In the genomic region with DNA sequence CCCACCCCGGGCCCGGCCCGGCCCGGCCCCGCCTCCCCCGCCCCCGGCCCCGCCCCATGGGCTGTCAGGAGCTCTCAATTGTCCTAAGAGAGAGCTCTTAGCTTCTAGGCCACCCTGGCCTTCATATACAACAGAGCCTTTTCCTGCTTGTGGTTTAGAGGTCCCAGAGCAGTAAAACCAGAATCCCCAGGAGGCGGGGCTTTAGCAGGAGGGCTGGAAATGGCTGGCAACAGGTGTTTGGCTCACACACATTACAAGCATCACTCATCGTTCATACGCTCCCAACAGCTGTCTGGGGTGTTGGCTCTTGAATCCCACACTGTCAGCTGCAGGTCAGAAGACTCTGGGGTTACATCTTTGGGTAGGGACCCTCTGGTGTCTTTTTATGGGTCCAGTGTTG, we compare ENCODE assay signal across 7 mouse cellular contexts. TPM values are rescaled to one million over a fixed set of nuclear protein-coding genes. Genes with fewer than 3 reads are reported as not detected.
DNase-seq lines count a peak whose midpoint lies in the region; ATAC-seq lines count a peak whose summit lies in the region.

No protein-coding gene starts in this region.

- 13% methylated on average over 11 of the region's 11 CpGs for WGBS in midbrain, embryonic 10.5 days
- 23% methylated on average over 6 of the region's 11 CpGs for WGBS in midbrain, embryonic 16.5 days
- WGBS in forebrain, embryonic 14.5 days: 10% methylated on average over 9 of the region's 11 CpGs
- WGBS in liver, embryonic 15.5 days (ENCODE audit: insufficient replicate concordance): 7% methylated on average over 10 of the region's 11 CpGs

- H3K4me2 ChIP-seq in midbrain, embryonic 16.5 days (ENCODE audit: low read length): no peak overlapping the region
- no peak overlapping the region; the same call in 1 of the 2 replicates for H3K4me2 ChIP-seq in forebrain, embryonic 14.5 days (ENCODE audit: low read length)
- H3K4me2 ChIP-seq in liver, embryonic 15.5 days: peak overlapping the region; percentile 36

- H3K9me3 ChIP-seq in midbrain, embryonic 10.5 days (replicated peaks): no peaks in the 10 kb centered on the region
- H3K9me3 ChIP-seq in midbrain, embryonic 16.5 days (replicated peaks; ENCODE audit: control insufficient read depth, low read length, poor library complexity, severe bottlenecking): no peaks in the 10 kb centered on the region
- H3K9me3 ChIP-seq in forebrain, embryonic 14.5 days (replicated peaks; ENCODE audit: control insufficient read depth, low read length): no peaks in the 10 kb centered on the region
- H3K9me3 ChIP-seq in liver, embryonic 15.5 days (replicated peaks): no peaks in the 10 kb centered on the region

- H3K4me1 ChIP-seq in midbrain, embryonic 10.5 days: peaks cover 16% of the 10 kb centered on the region
- H3K4me1 ChIP-seq in midbrain, embryonic 16.5 days (ENCODE audit: control insufficient read depth, insufficient read depth, low read length): peaks cover 4% of the 10 kb centered on the region
- H3K4me1 ChIP-seq in forebrain, embryonic 14.5 days (ENCODE audit: control insufficient read depth, insufficient read depth, low read length): no peaks in the 10 kb centered on the region
- H3K4me1 ChIP-seq in liver, embryonic 15.5 days (replicated peaks): peaks cover 17% of the 10 kb centered on the region; the same call in 1 of the 2 replicates

- H3K4me3 ChIP-seq in midbrain, embryonic 10.5 days: peak overlapping the region; percentile 37
- no peak overlapping the region for H3K4me3 ChIP-seq in midbrain, embryonic 16.5 days (ENCODE audit: low read depth, low read length)
- no peak overlapping the region for H3K4me3 ChIP-seq in forebrain, embryonic 14.5 days (ENCODE audit: low read depth, low read length)
- no peak overlapping the region for H3K4me3 ChIP-seq in liver, embryonic 15.5 days (replicated peaks)

- no peak overlapping the region for H3K27ac ChIP-seq in midbrain, embryonic 10.5 days (replicated peaks)
- no peak overlapping the region for H3K27ac ChIP-seq in midbrain, embryonic 16.5 days (ENCODE audit: low read length)
- H3K27ac ChIP-seq in forebrain, embryonic 14.5 days (ENCODE audit: low read depth, low read length): no peak overlapping the region
- no peak overlapping the region for H3K27ac ChIP-seq in liver, embryonic 15.5 days (replicated peaks)

- ATAC-seq in midbrain, embryonic 16.5 days: no peak
- ATAC-seq in forebrain, embryonic 14.5 days: peak; percentile 57; the same call in 1 of the 2 replicates
- ATAC-seq in liver, embryonic 15.5 days (ENCODE audit: insufficient read depth): peak; percentile 44; the same call in 1 of the 2 replicates

- H3K27me3 ChIP-seq in midbrain, embryonic 10.5 days (ENCODE audit: low read depth, poor library complexity, severe bottlenecking): peaks cover 2% of the 10 kb centered on the region; the same call in 1 of the 2 replicates
- no peaks in the 10 kb centered on the region for H3K27me3 ChIP-seq in midbrain, embryonic 16.5 days (ENCODE audit: control insufficient read depth, insufficient read depth, low read depth, low read length)
- no peaks in the 10 kb centered on the region for H3K27me3 ChIP-seq in forebrain, embryonic 14.5 days (replicated peaks; ENCODE audit: control insufficient read depth, insufficient read depth, low read length)
- H3K27me3 ChIP-seq in liver, embryonic 15.5 days: 0 out of 2 replicates have a peak, but pooled peaks cover under 1% of the 10 kb centered on the region

- no peaks in the 10 kb centered on the region for H3K36me3 ChIP-seq in midbrain, embryonic 10.5 days
- no peaks in the 10 kb centered on the region for H3K36me3 ChIP-seq in midbrain, embryonic 16.5 days (ENCODE audit: control insufficient read depth, insufficient read depth, low read length)
- H3K36me3 ChIP-seq in forebrain, embryonic 14.5 days (ENCODE audit: control insufficient read depth, insufficient read depth, low read length): no peaks in the 10 kb centered on the region
- H3K36me3 ChIP-seq in liver, embryonic 15.5 days (replicated peaks): no peaks in the 10 kb centered on the region

- H3K9ac ChIP-seq in midbrain, embryonic 16.5 days (ENCODE audit: low read depth, low read length): no peak overlapping the region
- no peak overlapping the region for H3K9ac ChIP-seq in forebrain, embryonic 14.5 days (ENCODE audit: low read length)
- H3K9ac ChIP-seq in liver, embryonic 15.5 days: no peak overlapping the region

- no peak for DNase-seq in midbrain, embryonic 10.5 days (ENCODE audit: low spot score)
- no peak for DNase-seq in forebrain, embryonic 14.5 days (ENCODE audit: low spot score)
- peak; percentile 65 for DNase-seq in thymus, postnatal 25 days
- no peak for DNase-seq in adipocyte (ENCODE audit: low spot score)
- DNase-seq in adrenal gland, adult 18-20 months (ENCODE audit: low spot score in 2 of 2): no peak

RNA-seq across cellular contexts. Expression of gene Ube2d1, which starts 7.2 kb away (rescaled TPM):
- polyA plus RNA-seq in midbrain, embryonic 10.5 days (2016; fragmentation: Nextera tagmentation; extraction: Ambion mirVana): 100 and 117 TPM in 2 replicates
- 187 and 193 TPM in 2 replicates for polyA plus RNA-seq in midbrain, embryonic 16.5 days (2015; fragmentation: Nextera tagmentation; extraction: Ambion mirVana)
- polyA plus RNA-seq in forebrain, embryonic 14.5 days (2014; fragmentation: Nextera tagmentation; extraction: Ambion mirVana): 239 and 264 TPM in 2 replicates
- 6.6 and 6.7 TPM in 2 replicates for polyA plus RNA-seq in liver, embryonic 15.5 days (2015; fragmentation: Nextera tagmentation; extraction: Ambion mirVana)
- 10 to 100 TPM; 15.2 to 18.3 TPM for total RNA-seq in adrenal gland, adult 18-20 months (2021)

RNA-seq across cellular contexts. Expression of gene Cisd1, which starts 52.5 kb away (rescaled TPM):
- polyA plus RNA-seq in midbrain, embryonic 10.5 days (2016; fragmentation: Nextera tagmentation; extraction: Ambion mirVana): 153 and 154 TPM in 2 replicates
- 300 and 325 TPM in 2 replicates for polyA plus RNA-seq in midbrain, embryonic 16.5 days (2015; fragmentation: Nextera tagmentation; extraction: Ambion mirVana)
- 259 and 279 TPM in 2 replicates for polyA plus RNA-seq in forebrain, embryonic 14.5 days (2014; fragmentation: Nextera tagmentation; extraction: Ambion mirVana)
- 60.6 and 66.3 TPM in 2 replicates for polyA plus RNA-seq in liver, embryonic 15.5 days (2015; fragmentation: Nextera tagmentation; extraction: Ambion mirVana)
- total RNA-seq in adrenal gland, adult 18-20 months (2021): 100 to 1,000 TPM; 112 to 135 TPM

RNA-seq across cellular contexts. Expression of gene Tfam, which starts 54.2 kb away (rescaled TPM):
- 74.9 and 85.2 TPM in 2 replicates for polyA plus RNA-seq in midbrain, embryonic 10.5 days (2016; fragmentation: Nextera tagmentation; extraction: Ambion mirVana)
- polyA plus RNA-seq in midbrain, embryonic 16.5 days (2015; fragmentation: Nextera tagmentation; extraction: Ambion mirVana): 49.7 and 50.2 TPM in 2 replicates
- 56.8 and 67.0 TPM in 2 replicates for polyA plus RNA-seq in forebrain, embryonic 14.5 days (2014; fragmentation: Nextera tagmentation; extraction: Ambion mirVana)
- 31.0 and 34.8 TPM in 2 replicates for polyA plus RNA-seq in liver, embryonic 15.5 days (2015; fragmentation: Nextera tagmentation; extraction: Ambion mirVana)
- total RNA-seq in adrenal gland, adult 18-20 months (2021): 10 to 100 TPM; 42.8 to 57.0 TPM

RNA-seq across cellular contexts. Expression of gene Ipmk, which starts 55.3 kb away (rescaled TPM):
- polyA plus RNA-seq in midbrain, embryonic 10.5 days (2016; fragmentation: Nextera tagmentation; extraction: Ambion mirVana): 19.1 and 20.2 TPM in 2 replicates
- polyA plus RNA-seq in midbrain, embryonic 16.5 days (2015; fragmentation: Nextera tagmentation; extraction: Ambion mirVana): 16.5 and 19.3 TPM in 2 replicates
- 16.2 and 17.7 TPM in 2 replicates for polyA plus RNA-seq in forebrain, embryonic 14.5 days (2014; fragmentation: Nextera tagmentation; extraction: Ambion mirVana)
- 8.3 and 9.1 TPM in 2 replicates for polyA plus RNA-seq in liver, embryonic 15.5 days (2015; fragmentation: Nextera tagmentation; extraction: Ambion mirVana)
- total RNA-seq in adrenal gland, adult 18-20 months (2021): 10 to 100 TPM; 12.9 to 14.4 TPM

Comparison
In these comparisons a context has a peak if more than half of its experiments do, and no peak if none do; other contexts are left out.
1. RNA of gene Ube2d1, which starts 7.2 kb away (polyA plus RNA-seq): 239 to 264 TPM in forebrain, embryonic 14.5 days, 187 to 193 TPM in midbrain, embryonic 16.5 days and 100 to 117 TPM in midbrain, embryonic 10.5 days; 6.6 to 6.7 TPM in liver, embryonic 15.5 days; every median in the first group is over 10 times any median in the second.